In the genomic region with DNA sequence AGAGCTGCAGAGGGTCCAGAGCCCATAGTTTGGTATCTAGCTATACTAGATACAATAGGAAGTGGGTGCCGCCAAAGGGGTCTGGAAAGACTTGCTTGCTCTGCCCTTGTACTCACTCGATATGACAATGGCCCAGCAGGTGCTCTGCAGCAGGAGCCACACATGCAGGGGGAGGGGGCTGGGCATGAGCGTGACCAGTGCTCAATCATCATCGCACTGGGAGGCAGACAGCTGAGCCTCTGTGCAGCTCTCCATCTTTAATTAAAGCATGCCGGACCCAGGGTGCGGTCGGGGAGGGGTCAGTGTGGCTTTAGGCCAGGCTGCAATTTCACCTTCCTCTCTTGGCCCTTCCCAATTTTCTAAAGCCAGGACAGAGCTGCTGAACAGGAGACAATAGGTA, we compare ENCODE assay signal across 19 mouse cellular contexts.
DNase-seq lines count a peak whose midpoint lies in the region; ATAC-seq and TF ChIP-seq lines count a peak whose summit lies in the region.
"Had no signal": no experiment of that assay in that cellular context is flagged by ENCODE, and none has a peak within 500 bp of the region (broad histone marks: within the 10 kb centered on the region; RNA-seq: fewer than 3 reads in every experiment).

No protein-coding gene starts in this region.

- peaks cover 31% of the 10 kb centered on the region for H3K4me1 ChIP-seq in midbrain, embryonic 10.5 days
- H3K4me1 ChIP-seq in midbrain, postnatal 0 days (ENCODE audit: insufficient read depth, low read length) = no peaks in the 10 kb centered on the region
- peaks cover 24% of the 10 kb centered on the region for H3K4me1 ChIP-seq in hindbrain, embryonic 12.5 days
- 0 out of 2 replicates have a peak, but pooled peaks cover 2% of the 10 kb centered on the region for H3K4me1 ChIP-seq in kidney, adult 2 months (ENCODE audit: control insufficient read depth, insufficient read depth, low read length)
- H3K4me1 ChIP-seq: liver, embryonic 12.5 days; stomach, embryonic 15.5 days had no signal

- H3K9me3 ChIP-seq in midbrain, embryonic 10.5 days (replicated peaks) = no peaks in the 10 kb centered on the region
- H3K9me3 ChIP-seq in midbrain, postnatal 0 days (ENCODE audit: low read length) = no peaks in the 10 kb centered on the region
- H3K9me3 ChIP-seq in hindbrain, embryonic 12.5 days (replicated peaks) = no peaks in the 10 kb centered on the region; the same call in 1 of the 2 replicates
- H3K9me3 ChIP-seq: liver, embryonic 12.5 days; stomach, embryonic 15.5 days had no signal

- WGBS in midbrain, embryonic 10.5 days = 15% methylated on average over 7 of the region's 7 CpGs
- 15% methylated on average over 7 of the region's 7 CpGs for WGBS in midbrain, postnatal 0 days
- WGBS in hindbrain, embryonic 12.5 days = 4% methylated on average over 7 of the region's 7 CpGs
- 55% methylated on average over 7 of the region's 7 CpGs for WGBS in kidney, adult 2 months

- H3K4me3 ChIP-seq in midbrain, embryonic 10.5 days = no peak overlapping the region
- H3K4me3 ChIP-seq in midbrain, postnatal 0 days (ENCODE audit: low read depth, low read length) = no peak overlapping the region
- no peak overlapping the region for H3K4me3 ChIP-seq in hindbrain, embryonic 12.5 days
- no peak overlapping the region for H3K4me3 ChIP-seq in kidney, adult 2 months (ENCODE audit: insufficient read depth, low read depth, low read length)
- H3K4me3 ChIP-seq: liver, embryonic 12.5 days; stomach, embryonic 15.5 days had no signal

- no peak for ATAC-seq in midbrain, postnatal 0 days (ENCODE audit: low FRiP score)
- peak; percentile 80 for ATAC-seq in hindbrain, embryonic 12.5 days (ENCODE audit: low FRiP score)
- ATAC-seq: forebrain, embryonic 14.5 days; intestine, embryonic 16.5 days; liver, embryonic 12.5 days had no signal

- no peak for TF ChIP-seq POLR2A in kidney, adult 2 months (IDR thresholded peaks at IDR 0.05; ENCODE audit: low read depth, low read length)

- no peak overlapping the region for H3K9ac ChIP-seq in midbrain, postnatal 0 days (replicated peaks; ENCODE audit: low read length, poor library complexity, severe bottlenecking)
- H3K9ac ChIP-seq in hindbrain, embryonic 12.5 days = no peak overlapping the region
- H3K9ac ChIP-seq: liver, embryonic 12.5 days; lung, embryonic 14.5 days; stomach, embryonic 15.5 days had no signal

- peaks cover 22% of the 10 kb centered on the region for H3K27me3 ChIP-seq in midbrain, embryonic 10.5 days (ENCODE audit: low read depth, poor library complexity, severe bottlenecking)
- no peaks in the 10 kb centered on the region for H3K27me3 ChIP-seq in midbrain, postnatal 0 days (ENCODE audit: insufficient read depth, low read length)
- 0 out of 2 replicates have a peak, but pooled peaks cover 2% of the 10 kb centered on the region for H3K27me3 ChIP-seq in hindbrain, embryonic 12.5 days
- no peaks in the 10 kb centered on the region for H3K27me3 ChIP-seq in kidney, adult 2 months (replicated peaks; ENCODE audit: control insufficient read depth, insufficient read depth, low read length)
- H3K27me3 ChIP-seq: stomach, embryonic 15.5 days had no signal

- peak; percentile 37 for DNase-seq in midbrain, embryonic 10.5 days (ENCODE audit: low spot score)
- no peak for DNase-seq in midbrain, postnatal 0 days (ENCODE audit: low spot score)
- DNase-seq in R1 (ENCODE audit: low read depth, low spot score) = peak; percentile 85
- peak; percentile 43 for DNase-seq in retina, embryonic 14.5 days (ENCODE audit: low spot score)
- no peak for DNase-seq in kidney, adult 2 months
- no peak for DNase-seq in adrenal gland, adult 18-20 months (ENCODE audit: low spot score in 2 of 2)
- DNase-seq: adrenal gland, postnatal 10 days; cerebellum, adult 11-12 months; heart, postnatal 4 days; kidney, postnatal 14 days; lung, embryonic 14.5 days; lung, postnatal 4 days; spleen, adult 18-20 months; thymus, adult 2 months had no signal

- H3K27ac ChIP-seq in midbrain, embryonic 10.5 days (replicated peaks) = peak overlapping the region; percentile 68
- H3K27ac ChIP-seq in midbrain, postnatal 0 days (ENCODE audit: low read depth, low read length) = no peak overlapping the region
- H3K27ac ChIP-seq in hindbrain, embryonic 12.5 days = peak overlapping the region; percentile 70
- no peak overlapping the region for H3K27ac ChIP-seq in kidney, adult 2 months (ENCODE audit: insufficient read depth, low read depth, low read length)
- H3K27ac ChIP-seq: liver, embryonic 12.5 days; stomach, embryonic 15.5 days had no signal

- no peak overlapping the region for H3K4me2 ChIP-seq in midbrain, postnatal 0 days (ENCODE audit: low read depth, low read length, poor library complexity, severe bottlenecking)
- no peak overlapping the region for H3K4me2 ChIP-seq in hindbrain, embryonic 12.5 days (replicated peaks)
- H3K4me2 ChIP-seq: liver, embryonic 12.5 days; lung, embryonic 14.5 days; stomach, embryonic 15.5 days had no signal

- no peak for TF ChIP-seq CTCF in midbrain, postnatal 0 days (IDR thresholded peaks at IDR 0.05)
- no peak for TF ChIP-seq CTCF in kidney, adult 2 months (conservative IDR thresholded peaks at IDR 0.05; ENCODE audit: insufficient read depth, insufficient read length, low read depth, low read length)

- no peaks in the 10 kb centered on the region for H3K36me3 ChIP-seq in midbrain, embryonic 10.5 days
- H3K36me3 ChIP-seq in midbrain, postnatal 0 days (ENCODE audit: insufficient read depth, low read length) = no peaks in the 10 kb centered on the region
- H3K36me3 ChIP-seq in hindbrain, embryonic 12.5 days = no peaks in the 10 kb centered on the region
- H3K36me3 ChIP-seq in kidney, adult 2 months (ENCODE audit: control insufficient read depth, insufficient read depth, low read length) = no peaks in the 10 kb centered on the region
- H3K36me3 ChIP-seq: liver, embryonic 12.5 days; stomach, embryonic 15.5 days had no signal

Comparison
In these comparisons a context has a peak if more than half of its experiments do, and no peak if none do; other contexts are left out.
1. DNase-seq: peak in midbrain, embryonic 10.5 days (single experiment), R1 (single experiment) and retina, embryonic 14.5 days (single experiment); none in midbrain, postnatal 0 days (single experiment), kidney, adult 2 months (single experiment) and adrenal gland, adult 18-20 months (0 of 2).
2. H3K27ac ChIP-seq: peak in midbrain, embryonic 10.5 days (single experiment) and hindbrain, embryonic 12.5 days (single experiment); none in midbrain, postnatal 0 days (single experiment) and kidney, adult 2 months (single experiment).